Mouse (Mus musculus): Measurements from ENCODE around the gene Zfp418. TPM values are rescaled to one million over a fixed set of nuclear protein-coding genes. Genes with fewer than 3 reads are reported as not detected.

Zfp418 gene
- 0.47 and 0.49 TPM in 2 replicates for polyA plus RNA-seq (2012; rRNA removed)

GRCm38 (mm10) chr7:7171227-7172147 lies at the start of gene Zfp418:
Zfp418 (plus strand) TSS chr7:7171330.

GRCm38 (mm10) chr7:7136379-7136866 lies 34.7 kb upstream of the Zfp418 start, which contains the start of gene Zfp773:
Zfp773 (minus strand) TSS chr7:7136755.

GRCm38 (mm10) chr7:7209313-7210151 lies 38.4 kb downstream of the Zfp418 start, which contains the start of gene Zfp772:
Zfp772 (minus strand) TSS chr7:7209998.

Other genes starting within 250 kb of the Zfp418 start
- gene Aurkc, start 176.0 kb upstream of the Zfp418 start, polyA plus RNA-seq (2012; rRNA removed): 2.1 and 2.2 TPM in 2 replicates
- 6.0 and 8.3 TPM in 2 replicates for gene Zfp954, start 49.8 kb upstream of the Zfp418 start, polyA plus RNA-seq (2012; rRNA removed)
- gene Zfp773, start 34.6 kb upstream of the Zfp418 start, polyA plus RNA-seq (2012; rRNA removed): 0.05 and 0.16 TPM in 2 replicates
- 1.1 and 1.9 TPM in 2 replicates for gene Zfp772, start 38.7 kb downstream of the Zfp418 start, polyA plus RNA-seq (2012; rRNA removed)
- 0.18 and 0.27 TPM in 2 replicates for gene Vmn2r29, start 76.0 kb downstream of the Zfp418 start, polyA plus RNA-seq (2012; rRNA removed)
- gene Gm45844, start 107.0 kb downstream of the Zfp418 start, polyA plus RNA-seq (2012; rRNA removed): 0.60 and 0.87 TPM in 2 replicates
- gene Clcn4, start 129.5 kb downstream of the Zfp418 start, polyA plus RNA-seq (2012; rRNA removed): 32.5 and 43.1 TPM in 2 replicates
- not detected in 2 replicates for gene Vmn2r30, start 166.3 kb downstream of the Zfp418 start, polyA plus RNA-seq (2012; rRNA removed)
- gene Gm45783, start 203.2 kb downstream of the Zfp418 start, polyA plus RNA-seq (2012; rRNA removed): not detected in 2 replicates
- gene Vmn2r31, start 228.4 kb downstream of the Zfp418 start, polyA plus RNA-seq (2012; rRNA removed): not detected in 2 replicates